Mouse (Mus musculus): Measurements from ENCODE around the gene Rab43. TPM values are rescaled to one million over a fixed set of nuclear protein-coding genes. Genes with fewer than 3 reads are reported as not detected.

The Rab43 gene
- total RNA-seq, 2 experiments from 2014 or later, result 17.2 to 21.9 TPM

DNA sequence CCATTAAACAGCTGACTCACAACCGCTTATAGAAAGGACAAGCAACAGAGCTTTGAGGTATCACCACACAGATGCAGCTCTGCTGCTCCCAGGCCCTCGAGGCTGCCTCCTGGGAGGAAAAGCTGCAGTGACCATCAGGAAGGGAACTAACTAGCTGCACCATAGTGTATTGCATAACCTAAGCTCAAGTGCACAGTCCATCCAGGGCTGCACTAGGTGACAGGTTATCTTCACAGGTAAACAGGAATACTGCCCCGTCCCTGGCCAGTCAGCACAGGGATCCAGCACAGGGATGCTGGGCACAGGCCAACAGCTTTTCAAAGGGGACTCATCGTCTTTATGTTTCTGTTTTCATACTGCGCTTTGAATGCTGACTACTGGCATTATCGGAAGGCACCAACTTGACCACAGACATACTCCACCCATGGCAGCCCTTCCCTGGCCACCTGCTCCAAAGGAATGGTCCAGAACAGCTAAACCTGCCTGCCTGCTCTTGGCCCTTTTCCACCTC is 2.3 kb downstream of the Rab43 start:
- DNase-seq (ENCODE audit: low spot score in 2 of 2), result no peak

GRCm38 (mm10) chr6:87809144-87809543 is 2.8 kb downstream of the Rab43 start:
- DNase-seq (ENCODE audit: low spot score in 2 of 2), result no peak

GRCm38 (mm10) chr6:87808521-87808920 is 3.4 kb downstream of the Rab43 start:
- no peak for DNase-seq (ENCODE audit: low spot score in 2 of 2)

DNA sequence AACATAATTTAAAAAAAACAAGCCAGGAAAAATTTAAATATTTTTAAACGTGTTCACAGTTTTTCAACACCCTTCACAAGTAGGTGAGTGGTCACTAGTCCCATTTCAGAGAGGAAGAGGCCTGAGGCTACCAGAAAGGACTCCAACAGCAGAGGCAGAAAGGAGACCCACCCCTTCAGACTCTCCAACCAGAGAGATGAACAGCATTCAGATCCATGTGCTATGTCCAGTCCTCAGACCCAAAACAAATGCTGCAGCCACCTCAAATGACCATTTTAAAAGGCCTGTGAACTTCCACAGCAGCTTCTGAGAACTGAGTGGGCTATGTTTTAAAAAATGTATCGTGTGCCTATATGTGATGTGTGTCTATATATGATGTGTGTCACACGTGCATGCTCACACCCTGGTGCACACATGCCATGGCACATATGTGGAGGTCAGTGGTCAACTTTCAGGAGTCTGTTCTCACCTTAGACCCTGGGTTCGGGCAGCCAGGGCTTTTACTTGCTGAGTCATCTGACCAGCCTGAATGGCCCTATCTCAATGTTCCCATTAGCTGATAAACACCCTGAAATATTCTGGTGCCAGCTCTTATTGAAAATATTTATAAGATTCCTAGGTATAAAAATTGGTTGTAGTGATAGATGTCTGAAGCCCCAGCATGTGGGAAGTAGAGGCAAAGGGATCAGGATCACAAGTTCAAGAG is 4.1 kb downstream of the Rab43 start:
- no peak for DNase-seq (ENCODE audit: low spot score in 2 of 2)

DNA sequence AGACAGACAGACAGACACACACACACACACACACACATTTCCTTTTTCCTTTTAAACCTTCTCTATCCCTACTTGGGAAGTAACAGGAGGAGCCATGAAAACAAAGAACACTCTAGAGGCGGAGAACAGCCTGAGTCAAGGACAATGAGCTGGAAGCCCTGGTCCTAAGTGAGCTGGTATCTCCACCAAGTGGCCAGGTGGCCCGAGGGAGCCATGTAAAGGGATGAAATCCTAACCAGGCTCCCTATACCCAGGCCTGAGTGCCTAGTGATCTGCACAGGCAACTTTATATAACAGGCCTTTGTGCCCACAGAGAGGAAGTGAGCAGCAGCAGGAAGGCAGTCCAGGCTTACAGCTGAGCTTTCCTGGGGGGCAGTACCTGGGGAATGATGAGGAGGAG is 5.1 kb downstream of the Rab43 start:
- DNase-seq (ENCODE audit: low spot score in 2 of 2), result no peak

DNA sequence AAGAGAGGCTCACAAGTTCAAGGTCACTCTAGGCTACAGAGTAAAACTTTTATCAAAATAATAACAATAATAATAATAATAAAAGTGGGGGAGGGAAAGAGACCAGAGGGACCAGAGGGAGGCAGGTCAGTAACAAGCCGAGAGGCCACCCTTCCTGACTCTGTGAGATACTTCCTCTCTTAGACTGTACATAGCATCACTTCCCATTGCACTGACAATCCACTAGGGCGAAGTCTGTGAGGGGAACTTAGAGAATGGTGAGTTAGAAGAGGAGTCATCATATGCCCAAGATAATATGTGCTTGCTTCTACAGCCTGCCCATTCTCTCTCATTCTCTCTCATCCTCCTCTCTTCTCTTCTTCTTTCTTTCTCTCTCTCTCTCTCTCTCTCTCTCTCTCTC is 5.9 kb downstream of the Rab43 start:
- no peak for DNase-seq (ENCODE audit: low spot score in 2 of 2)

GRCm38 (mm10) chr6:87805448-87805847 is 6.5 kb downstream of the Rab43 start:
- DNase-seq (ENCODE audit: low spot score in 2 of 2), result no peak

GRCm38 (mm10) chr6:87804886-87805285 is 7.1 kb downstream of the Rab43 start:
- DNase-seq (ENCODE audit: low spot score in 2 of 2), result no peak

DNA sequence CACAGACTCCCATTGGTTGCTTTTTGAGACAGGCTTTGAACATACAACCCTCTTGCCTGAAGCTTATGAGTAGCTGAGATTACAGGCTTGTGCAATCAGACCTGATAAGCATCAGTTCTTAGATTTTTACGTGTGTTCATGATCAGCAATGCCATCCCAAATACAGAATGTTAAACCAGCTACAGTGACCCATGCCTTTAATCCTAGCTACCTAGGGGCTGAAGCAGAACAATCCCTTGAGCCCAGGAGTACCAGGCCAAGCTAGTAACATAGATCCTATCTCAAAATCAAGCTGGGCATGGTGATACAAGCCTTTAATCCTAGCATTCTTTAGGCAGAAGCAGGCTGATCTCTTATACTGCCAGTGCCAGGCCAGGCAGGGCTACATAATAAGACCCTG is 7.9 kb downstream of the Rab43 start:
- DNase-seq (ENCODE audit: low spot score in 2 of 2), result no peak

DNA sequence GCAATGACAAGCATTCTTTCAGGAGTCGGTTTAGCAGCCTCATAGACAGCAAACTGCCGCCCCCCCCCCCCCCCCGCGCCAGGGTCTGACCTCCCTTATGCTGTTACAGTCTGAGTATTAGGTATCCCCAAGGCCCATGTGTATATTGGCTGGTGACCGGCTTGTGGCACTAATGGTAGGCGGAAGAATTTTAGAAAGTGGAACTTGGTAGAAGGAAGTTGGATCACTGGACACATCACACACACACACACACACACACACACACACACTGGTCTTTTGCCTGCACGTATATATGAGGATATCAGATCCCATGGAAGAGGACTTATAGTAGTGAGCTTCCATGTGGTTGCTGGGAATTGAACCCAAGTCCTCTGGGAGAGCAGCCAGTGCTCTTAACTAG is 9.5 kb downstream of the Rab43 start:
- no peak for DNase-seq (ENCODE audit: low spot score in 2 of 2)

- DNase-seq (ENCODE audit: low spot score in 2 of 2), result no peak
These were observed 12.4 kb downstream of the Rab43 start for GRCm38 (mm10) chr6:87799576-87799975.

GRCm38 (mm10) chr6:87797321-87797720 is 14.6 kb downstream of the Rab43 start:
- DNase-seq (ENCODE audit: low spot score in 2 of 2), result no peak

GRCm38 (mm10) chr6:87796251-87796880 is 15.6 kb downstream of the Rab43 start:
- no peak for DNase-seq (ENCODE audit: low spot score in 2 of 2)

DNA sequence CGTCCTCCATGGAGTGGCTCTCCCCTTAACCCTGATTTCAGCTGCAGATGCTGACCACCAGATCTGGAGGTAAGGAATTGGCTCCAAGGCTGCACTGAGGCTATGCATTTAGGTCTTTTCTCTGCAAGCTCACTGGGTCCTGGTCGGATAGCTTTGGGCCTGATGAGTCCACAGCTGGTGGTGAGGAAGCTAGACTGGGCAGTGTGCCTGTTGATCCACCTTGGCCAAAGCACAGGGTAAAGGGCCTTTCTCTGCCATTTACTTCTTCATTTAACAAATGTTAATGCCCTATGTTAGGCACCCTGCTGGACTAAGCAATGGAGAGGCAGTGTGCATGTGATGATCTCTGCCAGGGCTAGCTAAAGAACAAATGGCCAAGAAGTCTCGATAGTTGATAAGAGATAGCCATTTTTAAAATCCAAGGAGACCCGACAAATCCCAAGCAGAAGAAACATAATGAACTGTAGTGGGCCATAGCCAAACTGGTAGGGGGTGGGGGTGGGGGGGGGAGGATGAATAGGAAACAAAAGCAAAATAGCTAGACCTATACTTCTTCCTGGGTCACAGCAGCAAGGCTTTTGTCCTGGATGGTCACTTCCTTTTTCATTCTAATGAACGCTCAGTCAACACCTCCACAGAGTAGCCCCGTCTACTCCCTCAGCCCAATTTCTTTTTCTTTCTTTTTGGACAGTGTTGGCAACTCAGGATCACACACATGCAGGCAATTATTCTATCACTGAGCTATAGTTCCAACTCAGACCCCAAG is 16.4 kb downstream of the Rab43 start:
- no peak for DNase-seq (ENCODE audit: low spot score in 2 of 2)

GRCm38 (mm10) chr6:87793821-87794510 is 18.0 kb downstream of the Rab43 start:
- DNase-seq (ENCODE audit: low spot score in 2 of 2), result no peak

DNA sequence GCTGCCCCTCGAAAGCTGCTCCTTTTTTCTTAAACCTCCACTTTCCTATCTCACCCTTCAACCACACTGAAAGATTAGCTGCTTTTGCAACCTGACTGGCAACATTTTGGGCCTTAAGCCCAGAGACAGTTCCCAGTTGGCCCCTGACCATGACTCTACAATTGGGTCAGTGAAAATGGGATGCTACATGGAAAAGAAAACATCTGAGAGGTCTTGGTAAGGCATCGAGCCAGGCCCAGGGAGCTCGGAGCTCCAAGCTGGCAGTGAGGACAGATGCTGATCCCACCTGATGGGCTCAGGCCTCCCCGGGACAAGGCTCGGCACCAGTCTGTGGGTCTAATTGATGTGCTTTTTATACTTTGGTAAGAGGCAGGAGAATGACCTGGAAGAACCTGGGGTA is 20.1 kb downstream of the Rab43 start:
- DNase-seq (ENCODE audit: low spot score in 2 of 2), result no peak

DNA sequence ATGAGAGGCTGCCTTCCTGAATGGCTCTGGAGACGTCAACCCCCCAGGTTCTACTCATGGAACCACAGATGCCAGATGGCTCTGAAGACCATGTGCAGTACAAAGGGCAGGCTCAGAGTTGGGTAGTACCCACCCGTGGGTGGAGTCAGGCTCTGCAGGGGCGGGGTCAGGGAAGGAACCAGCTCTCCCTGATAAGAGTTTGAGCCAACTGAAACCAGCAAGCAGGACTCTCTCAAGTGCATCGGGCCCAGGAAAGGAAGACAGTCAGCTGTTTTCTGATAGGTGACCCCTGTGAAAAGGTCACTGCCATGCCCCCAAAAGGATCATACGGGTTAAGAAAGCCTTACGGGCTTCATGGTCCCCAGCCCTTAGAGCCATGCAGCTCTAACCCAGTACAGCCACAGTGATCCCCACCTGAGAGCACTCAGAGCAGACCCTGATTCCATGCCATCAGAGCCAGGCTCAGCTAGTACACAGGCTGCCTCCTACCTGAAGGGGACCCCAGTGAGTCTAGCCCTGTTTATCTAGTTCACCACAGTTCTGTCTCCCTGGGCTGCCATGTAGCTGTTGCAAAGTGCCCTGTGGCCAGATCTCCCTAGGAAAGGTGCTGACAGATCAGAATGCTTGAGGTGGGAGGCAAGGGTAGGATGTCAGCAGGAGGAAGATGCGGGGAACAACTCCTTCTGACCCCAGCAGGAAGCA is 21.0 kb downstream of the Rab43 start:
- no peak for DNase-seq (ENCODE audit: low spot score in 2 of 2)

- no peak for DNase-seq (ENCODE audit: low spot score in 2 of 2)
These were observed 22.2 kb downstream of the Rab43 start for GRCm38 (mm10) chr6:87789791-87790190.

DNA sequence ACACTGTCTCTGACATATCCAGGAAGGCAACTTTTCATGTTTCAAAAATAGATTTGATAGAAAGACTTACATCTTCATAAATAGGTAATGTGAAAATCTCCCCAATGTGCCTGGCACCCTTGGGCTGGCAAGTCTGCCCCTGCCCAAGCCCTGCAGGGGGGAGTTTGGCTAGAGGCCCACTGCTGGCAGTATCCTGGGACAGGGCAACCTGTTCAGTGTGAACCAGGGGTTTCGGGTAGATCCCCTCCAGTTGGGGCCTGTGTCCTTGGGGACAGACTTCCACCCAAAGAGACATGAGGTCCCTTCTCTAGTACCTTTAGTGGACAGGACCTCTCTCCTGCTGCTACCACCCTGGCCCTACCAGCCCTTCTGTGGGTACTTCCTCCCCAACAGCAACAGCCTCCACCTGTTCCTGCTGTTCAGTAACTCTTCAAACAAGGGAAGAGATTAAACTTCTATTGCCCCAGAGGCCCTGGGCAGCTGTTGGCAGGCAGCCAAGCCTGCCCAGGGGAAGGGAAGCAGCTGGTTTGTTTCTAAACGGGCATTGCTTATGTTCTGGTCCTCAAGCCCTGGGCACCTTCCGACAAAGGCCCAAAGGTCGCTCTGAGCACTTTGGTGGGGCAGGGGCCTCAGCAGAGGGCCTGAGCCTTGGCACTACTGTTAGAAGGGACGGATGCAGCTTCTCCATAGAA is 22.9 kb downstream of the Rab43 start:
- no peak for DNase-seq (ENCODE audit: low spot score in 2 of 2)

GRCm38 (mm10) chr6:87788266-87788895 is 23.6 kb downstream of the Rab43 start:
- no peak for DNase-seq (ENCODE audit: low spot score in 2 of 2)

All from layer of hippocampus, postnatal 14 days (tissue).